Mouse (Mus musculus) E14TG2a.4 (cell line): ENCODE data around the gene Syt16.

Source experiments
- CTCF ChIP-seq: conservative IDR thresholded peaks from 2 replicates; pipeline ENCODE4 v1.5.1; 2014; ENCODE audit warnings: low read length
- NANOG ChIP-seq: IDR thresholded peaks from 2 replicates; pipeline ENCODE4 v1.6.1; 2014; ENCODE audit warnings: borderline replicate concordance, low read length, mixed read lengths
- POU5F1 ChIP-seq: IDR thresholded peaks from 2 replicates; pipeline ENCODE4 v1.6.1; 2014; ENCODE audit warnings: low read length, borderline replicate concordance

- TF ChIP-seq CTCF: no peak
- no peak for TF ChIP-seq NANOG
- no peak for TF ChIP-seq POU5F1
Measured at GRCm38 (mm10) chr12:74160791-74161190, 163.3 kb downstream of the Syt16 start.
